Mouse (Mus musculus) MEL (cell line): ENCODE measurements around the gene Garem2. TPM values are rescaled to one million over a fixed set of nuclear protein-coding genes. Genes with fewer than 3 reads are reported as not detected.

Experiments
- DNase-seq: peaks from one replicate; pipeline ENCODE4 v3.0.0; 2011; ENCODE audit warnings: low read depth, low spot score
- H3K27ac ChIP-seq: 2 replicates; pipeline ENCODE4 v1.5.1; 2012; ENCODE audit warnings: low read depth, mild to moderate bottlenecking, control low read depth, low read length, moderate library complexity; ENCODE audit not compliant: control insufficient read depth
- H3K27me3 ChIP-seq, 2 experiments: fragments of 150-350 bp in 1 of 2; sonication (generic) in 1 of 2; 2 replicates each; pipeline ENCODE4 v1.6.1; 2012; ENCODE audit warnings: low read length in 2 of 2, mild to moderate bottlenecking in 2 of 2, improper control_type of control experiment in 1 of 2, moderate library complexity in 1 of 2; ENCODE audit not compliant: insufficient read depth in 2 of 2, control insufficient read depth in 1 of 2
- H3K36me3 ChIP-seq, 2 experiments: 2 replicates each; pipeline ENCODE4 v1.6.1; 2012 to 2014; ENCODE audit warnings: low read length in 2 of 2, improper control_type of control experiment in 1 of 2, inconsistent platforms in 1 of 2, mild to moderate bottlenecking in 1 of 2; ENCODE audit not compliant: insufficient read depth in 2 of 2, control insufficient read depth in 1 of 2
- H3K4me1 ChIP-seq, 2 experiments: fragments of 150-350 bp in 1 of 2; sonication (generic) in 1 of 2; 2 replicates each; pipeline ENCODE4 v1.6.1; 2012; ENCODE audit warnings: low read length in 2 of 2, improper control_type of control experiment in 1 of 2, mild to moderate bottlenecking in 1 of 2; ENCODE audit not compliant: insufficient read depth in 2 of 2, control insufficient read depth in 1 of 2
- H3K4me3 ChIP-seq, 2 experiments: fragments of 150-350 bp in 1 of 2; sonication (generic) in 1 of 2; 2 replicates each; pipeline ENCODE4 v1.5.1; 2012; ENCODE audit warnings: low read depth in 2 of 2, low read length in 2 of 2, mild to moderate bottlenecking in 2 of 2, moderate library complexity in 2 of 2, control low read depth in 1 of 2, improper control_type of control experiment in 1 of 2; ENCODE audit not compliant: control insufficient read depth in 1 of 2, insufficient read depth in 1 of 2
- H3K79me2 ChIP-seq: 2 replicates; pipeline ENCODE4 v1.6.1; 2012; ENCODE audit warnings: mild to moderate bottlenecking, low read length, moderate library complexity; ENCODE audit not compliant: control insufficient read depth, poor library complexity, insufficient read depth
- H3K9ac ChIP-seq: 2 replicates; pipeline ENCODE4 v1.6.1; 2012; ENCODE audit warnings: low read depth, mild to moderate bottlenecking, control low read depth, low read length, moderate library complexity; ENCODE audit not compliant: control insufficient read depth, poor library complexity, severe bottlenecking
- H3K9me3 ChIP-seq: fragments of 150-350 bp; sonication (generic); replicated peaks from 2 replicates; pipeline ENCODE4 v1.6.1; 2012; ENCODE audit warnings: mild to moderate bottlenecking, low read length, improper control_type of control experiment, moderate library complexity; ENCODE audit not compliant: insufficient read depth
- BHLHE40 ChIP-seq: IDR thresholded peaks from 2 replicates; pipeline ENCODE4 v1.6.1; 2012; ENCODE audit warnings: low read depth, mild to moderate bottlenecking, inconsistent platforms, low read length, improper control_type of control experiment, borderline replicate concordance
- CTCF ChIP-seq, 3 experiments: IDR thresholded peaks in 2 of 3; conservative IDR thresholded peaks in 1 of 3; 2 replicates each; pipeline ENCODE4 v1.5.1; 2011 to 2012; ENCODE audit warnings: low read length in 3 of 3, low read depth in 2 of 3, mild to moderate bottlenecking in 2 of 3, improper control_type of control experiment in 1 of 3, inconsistent platforms in 1 of 3, mixed read lengths in 1 of 3, moderate library complexity in 1 of 3; ENCODE audit not compliant: control insufficient read depth in 1 of 3, insufficient read depth in 1 of 3, poor library complexity in 1 of 3, severe bottlenecking in 1 of 3
- EP300 ChIP-seq, 2 experiments: IDR thresholded peaks; 2 replicates each; pipeline ENCODE4 v1.6.1; 2011; ENCODE audit warnings: improper control_type of control experiment in 2 of 2, low read length in 2 of 2, low read depth in 1 of 2, mild to moderate bottlenecking in 1 of 2
- ETS1 ChIP-seq: IDR thresholded peaks from 2 replicates; pipeline ENCODE4 v1.6.1; 2012; ENCODE audit warnings: low read depth, mild to moderate bottlenecking, inconsistent platforms, low read length, improper control_type of control experiment, moderate library complexity
- GATA1 ChIP-seq: IDR thresholded peaks from 2 replicates; pipeline ENCODE4 v1.6.1; 2011; ENCODE audit warnings: low read depth, low read length, improper control_type of control experiment
- HCFC1 ChIP-seq: IDR thresholded peaks from 2 replicates; pipeline ENCODE4 v1.6.1; 2012; ENCODE audit warnings: low read depth, mild to moderate bottlenecking, inconsistent platforms, low read length, improper control_type of control experiment, moderate library complexity
- JUND ChIP-seq: IDR thresholded peaks from 2 replicates; pipeline ENCODE4 v1.6.1; 2011; ENCODE audit warnings: low read depth, mild to moderate bottlenecking, improper control_type of control experiment, low read length
- MAFK ChIP-seq: IDR thresholded peaks from 2 replicates; pipeline ENCODE4 v1.6.1; 2011; ENCODE audit warnings: low read depth, mild to moderate bottlenecking, low read length, improper control_type of control experiment, borderline replicate concordance
- MAZ ChIP-seq: IDR thresholded peaks from 2 replicates; pipeline ENCODE4 v1.6.1; 2012; ENCODE audit warnings: low read depth, mild to moderate bottlenecking, inconsistent platforms, low read length, improper control_type of control experiment
- MXI1 ChIP-seq: IDR thresholded peaks from 2 replicates; pipeline ENCODE4 v1.6.1; 2011; ENCODE audit warnings: mild to moderate bottlenecking, low read depth, low read length, improper control_type of control experiment
- MYC ChIP-seq: IDR thresholded peaks from 2 replicates; pipeline ENCODE4 v1.6.1; 2011; ENCODE audit warnings: low read depth, mild to moderate bottlenecking, low read length, improper control_type of control experiment, moderate library complexity
- NELFE ChIP-seq: IDR thresholded peaks from 2 replicates; pipeline ENCODE4 v1.6.1; 2011; ENCODE audit warnings: low read depth, low read length, improper control_type of control experiment
- POLR2A ChIP-seq, 2 experiments: IDR thresholded peaks; 2 replicates each; pipeline ENCODE4 v1.6.1; 2011 to 2012; ENCODE audit warnings: low read length in 2 of 2, mild to moderate bottlenecking in 2 of 2, control low read depth in 1 of 2, improper control_type of control experiment in 1 of 2, low read depth in 1 of 2, moderate library complexity in 1 of 2; ENCODE audit not compliant: control insufficient read depth in 1 of 2, insufficient read depth in 1 of 2, poor library complexity in 1 of 2
- POLR2AphosphoS2 ChIP-seq: IDR thresholded peaks from 2 replicates; pipeline ENCODE4 v1.6.1; 2011; ENCODE audit warnings: low read length, improper control_type of control experiment
- POLR2AphosphoS5 ChIP-seq: IDR thresholded peaks from 2 replicates; pipeline ENCODE4 v1.6.1; 2012; ENCODE audit warnings: low read depth, borderline replicate concordance, mild to moderate bottlenecking, inconsistent platforms, low read length, moderate library complexity, mixed read lengths
- RAD21 ChIP-seq: IDR thresholded peaks from 2 replicates; pipeline ENCODE4 v1.6.1; 2011; ENCODE audit warnings: mild to moderate bottlenecking, low read depth, low read length, improper control_type of control experiment
- RCOR1 ChIP-seq: IDR thresholded peaks from 2 replicates; pipeline ENCODE4 v1.6.1; 2012; ENCODE audit warnings: low read depth, mild to moderate bottlenecking, inconsistent platforms, low read length, improper control_type of control experiment
- SIN3A ChIP-seq: IDR thresholded peaks from 2 replicates; pipeline ENCODE4 v1.6.1; 2012; ENCODE audit warnings: low read length, improper control_type of control experiment, inconsistent platforms
- SMC3 ChIP-seq: IDR thresholded peaks from 2 replicates; pipeline ENCODE4 v1.6.1; 2011; ENCODE audit warnings: low read depth, low read length, improper control_type of control experiment
- TCF12 ChIP-seq: IDR thresholded peaks from 2 replicates; pipeline ENCODE4 v1.6.1; 2014; ENCODE audit warnings: low read depth, mild to moderate bottlenecking, inconsistent platforms, low read length, improper control_type of control experiment, moderate library complexity
- UBTF ChIP-seq: IDR thresholded peaks from 2 replicates; pipeline ENCODE4 v1.6.1; 2012; ENCODE audit warnings: low read depth, mild to moderate bottlenecking, inconsistent platforms, low read length, improper control_type of control experiment, moderate library complexity, borderline replicate concordance; ENCODE audit not compliant: insufficient read depth
- USF2 ChIP-seq, 2 experiments: IDR thresholded peaks; 2 replicates each; pipeline ENCODE4 v1.6.1; 2011 to 2012; ENCODE audit warnings: improper control_type of control experiment in 2 of 2, low read length in 2 of 2, borderline replicate concordance in 1 of 2, inconsistent platforms in 1 of 2, low read depth in 1 of 2, mild to moderate bottlenecking in 1 of 2; ENCODE audit not compliant: insufficient read depth in 1 of 2
- ZC3H11A ChIP-seq: IDR thresholded peaks from 2 replicates; pipeline ENCODE4 v1.6.1; 2012; ENCODE audit warnings: low read depth, mild to moderate bottlenecking, inconsistent platforms, low read length, improper control_type of control experiment
- ZMIZ1 ChIP-seq: IDR thresholded peaks from 2 replicates; pipeline ENCODE4 v1.6.1; 2012; ENCODE audit warnings: low read depth, mild to moderate bottlenecking, inconsistent platforms, low read length, improper control_type of control experiment, moderate library complexity
- polyA plus RNA-seq, 2 experiments: library from polyadenylated mRNA; stranded (reverse) in 1 of 2; unstranded in 1 of 2; fragments of >175 nt in 1 of 2; fragments of >200 nt in 1 of 2; gene quantifications; 2 replicates each; pipeline versions ENCODE4 v1.2.1 to v1.2.4; 2012; ENCODE audit warnings: low replicate concordance in 2 of 2, low read depth in 1 of 2; ENCODE audit not compliant: insufficient read length in 2 of 2, insufficient read depth in 1 of 2, missing spikeins in 1 of 2
- total RNA-seq: library from RNA; depleted of rRNA; stranded (reverse); fragments of 300-350 nt; gene quantifications from 2 replicates; pipeline ENCODE4 v1.2.3, GENCODE M21; 2012

The Garem2 gene
- total and polyA plus RNA-seq, 3 experiments = 0.04 TPM; not detected in 2

DNA sequence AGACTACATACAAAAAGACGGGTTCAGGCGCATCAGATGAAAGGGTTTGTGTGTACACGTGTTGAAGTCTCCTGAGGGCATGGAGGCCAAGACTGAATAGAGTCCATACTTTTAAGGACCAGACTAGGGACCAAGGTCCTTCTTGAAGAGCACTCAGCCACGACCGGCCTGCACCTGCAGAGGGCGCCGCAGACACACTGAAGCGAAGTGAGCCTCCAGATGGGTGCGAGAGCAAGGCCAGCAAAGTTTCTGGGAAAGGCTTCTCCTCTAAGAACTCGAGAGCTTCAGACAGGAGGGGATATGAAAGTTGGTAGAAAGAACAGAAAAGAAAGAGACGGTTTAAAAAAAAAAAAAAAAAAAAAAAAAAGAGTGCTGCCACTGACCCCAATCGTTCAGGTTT is 622 bp upstream of the Garem2 start:
- no peak overlapping the region for H3K27ac ChIP-seq
- no peaks in the 10 kb centered on the region; a peak in 1 of 4 replicates for H3K27me3 ChIP-seq
- H3K79me2 ChIP-seq = no peaks in the 10 kb centered on the region
- H3K9ac ChIP-seq = no peak overlapping the region
- H3K4me3 ChIP-seq = no peak overlapping the region
- H3K9me3 ChIP-seq = no peaks in the 10 kb centered on the region
- no peak for DNase-seq
- TF ChIP-seq UBTF (no peak), RAD21 (peak; percentile 12; the same call in 1 of the 2 replicates), CTCF (IDR thresholded peaks at IDR 0.05 in 2 of 3, conservative IDR thresholded peaks at IDR 0.05 in 1 of 3; ENCODE audit: control insufficient read depth in 1 of 3, insufficient read depth in 1 of 3, low read depth in 2 of 3, low read length in 3 of 3, poor library complexity in 1 of 3, severe bottlenecking in 1 of 3) (peak; percentile 27 to 50 (median 38); a peak in 5 of 6 replicates), RCOR1 (no peak), SMC3 (no peak), GATA1 (no peak), TCF12 (no peak)
- H3K36me3 ChIP-seq = no peaks in the 10 kb centered on the region
- H3K4me1 ChIP-seq = no peaks in the 10 kb centered on the region

GRCm38 (mm10) chr5:30105668-30106300 is 823 bp downstream of the Garem2 start, which contains the start of gene 3110082J24Rik:
TSS of gene 3110082J24Rik (minus strand) at chr5:30106086.
- Histone ChIP-seq H3K4me3 (no peak within 1 kb of the TSS), H3K9ac (no peak within 1 kb of the TSS)

DNA sequence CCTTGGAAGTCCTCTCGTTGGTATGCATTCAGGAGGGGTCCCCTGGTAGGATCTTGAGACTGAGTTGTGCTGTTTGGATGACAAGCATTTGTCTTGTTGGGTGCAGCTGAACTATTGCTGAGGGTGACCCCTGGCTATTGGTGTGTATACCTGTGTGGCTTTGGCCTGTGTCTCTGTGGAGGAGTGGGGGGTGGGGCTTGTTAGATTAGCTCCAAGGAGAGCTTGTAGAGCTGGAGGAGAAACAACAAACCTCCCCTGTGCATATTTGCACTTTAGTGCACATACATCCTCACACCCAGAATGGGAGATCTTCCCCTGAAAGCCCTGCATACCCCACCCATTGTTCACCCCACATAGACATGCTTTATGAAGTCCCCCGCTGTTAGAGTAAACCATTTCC is 1.8 kb downstream of the Garem2 start:
- Histone ChIP-seq H3K4me3 (no peak overlapping the region), H3K9ac (no peak overlapping the region), H3K27ac (no peak overlapping the region), H3K27me3 (no peaks in the 10 kb centered on the region; a peak in 1 of 4 replicates), H3K4me1 (no peaks in the 10 kb centered on the region), H3K9me3 (no peaks in the 10 kb centered on the region), H3K79me2 (no peaks in the 10 kb centered on the region), H3K36me3 (no peaks in the 10 kb centered on the region)
- no peak for DNase-seq
- TF ChIP-seq ZC3H11A = no peak
- no peak for TF ChIP-seq MXI1
- no peak for TF ChIP-seq JUND
- TF ChIP-seq ETS1 = no peak
- TF ChIP-seq TCF12 = no peak
- TF ChIP-seq POLR2AphosphoS5 = no peak
- no peak for TF ChIP-seq MAZ
- no peak for TF ChIP-seq SMC3
- no peak for TF ChIP-seq POLR2AphosphoS2
- TF ChIP-seq HCFC1 = no peak
- no peak for TF ChIP-seq GATA1
- TF ChIP-seq SIN3A = no peak
- no peak for TF ChIP-seq NELFE
- no peak for TF ChIP-seq BHLHE40
- TF ChIP-seq POLR2A (IDR thresholded peaks at IDR 0.05; ENCODE audit: control insufficient read depth in 1 of 2, insufficient read depth in 1 of 2, low read depth in 1 of 2, low read length in 2 of 2, poor library complexity in 1 of 2) = no peak
- no peak for TF ChIP-seq ZMIZ1
- TF ChIP-seq EP300 (IDR thresholded peaks at IDR 0.05; ENCODE audit: low read depth in 1 of 2, low read length in 2 of 2) = no peak

More at GRCm38 (mm10) chr5:30105668-30106300, 823 bp downstream of the Garem2 start, which contains the start of gene 3110082J24Rik:
- no peaks in the 10 kb centered on the region; a peak in 1 of 4 replicates for H3K27me3 ChIP-seq
- no peaks in the 10 kb centered on the region for H3K9me3 ChIP-seq
- H3K27ac ChIP-seq = no peak within 1 kb of the TSS
- no peaks in the 10 kb centered on the region for H3K36me3 ChIP-seq
- no peaks in the 10 kb centered on the region for H3K4me1 ChIP-seq
- H3K79me2 ChIP-seq = no peaks in the 10 kb centered on the region
- DNase-seq = no peak
- no peak for TF ChIP-seq ETS1
- no peak for TF ChIP-seq MYC
- TF ChIP-seq CTCF (IDR thresholded peaks at IDR 0.05 in 2 of 3, conservative IDR thresholded peaks at IDR 0.05 in 1 of 3; ENCODE audit: control insufficient read depth in 1 of 3, insufficient read depth in 1 of 3, low read depth in 2 of 3, low read length in 3 of 3, poor library complexity in 1 of 3, severe bottlenecking in 1 of 3) = no peak
- no peak for TF ChIP-seq GATA1
- TF ChIP-seq POLR2AphosphoS5 = no peak
- TF ChIP-seq ZMIZ1 = no peak
- TF ChIP-seq SIN3A = no peak
- TF ChIP-seq SMC3 = no peak
- no peak for TF ChIP-seq ZC3H11A
- no peak for TF ChIP-seq USF2 (IDR thresholded peaks at IDR 0.05; ENCODE audit: borderline replicate concordance in 1 of 2, insufficient read depth in 1 of 2, low read depth in 1 of 2, low read length in 2 of 2)
- no peak for TF ChIP-seq MAZ
- no peak for TF ChIP-seq MAFK
- TF ChIP-seq RCOR1 = no peak
- no peak for TF ChIP-seq HCFC1
- no peak for TF ChIP-seq TCF12
